Mouse (Mus musculus) embryonic facial prominence, embryonic 11.5 days (tissue): ENCODE data around the gene Commd9. TPM values are rescaled to one million over a fixed set of nuclear protein-coding genes. Genes with fewer than 3 reads are reported as not detected.

Experiments
- ATAC-seq: fragments of 200-750 bp; cut with Nextera tagmentation; replicated peaks from 2 replicates; pipeline ENCODE4 v1.8.0; 2017; ENCODE audit warnings: low read depth; ENCODE audit not compliant: insufficient number of reproducible peaks, low FRiP score, low TSS enrichment
- DNase-seq: peaks from one replicate; pipeline ENCODE4 v3.0.0-alpha.2; 2015; ENCODE audit warnings: low spot score
- H3K27ac ChIP-seq: fragments of 300-500 bp; sonication (generic); replicated peaks from 2 replicates; pipeline ENCODE4 v1.5.1; 2014; ENCODE audit warnings: mild to moderate bottlenecking, low read depth, low read length, control low read depth
- H3K27me3 ChIP-seq: fragments of 300-500 bp; sonication (generic); 2 replicates; pipeline ENCODE4 v1.6.1; 2014; ENCODE audit warnings: mild to moderate bottlenecking, low read length, moderate library complexity, mixed read lengths; ENCODE audit not compliant: control insufficient read depth, insufficient read depth
- H3K36me3 ChIP-seq: fragments of 300-500 bp; sonication (generic); replicated peaks from 2 replicates; pipeline ENCODE4 v1.6.1; 2014; ENCODE audit warnings: low read depth, mild to moderate bottlenecking, low read length, moderate library complexity, mixed read lengths; ENCODE audit not compliant: control insufficient read depth, insufficient read depth
- H3K4me1 ChIP-seq: fragments of 300-500 bp; sonication (generic); 2 replicates; pipeline ENCODE4 v1.6.1; 2014; ENCODE audit warnings: low read length, mixed read lengths; ENCODE audit not compliant: control insufficient read depth, insufficient read depth
- H3K4me2 ChIP-seq: fragments of 300-500 bp; sonication (generic); 2 replicates; pipeline ENCODE4 v1.6.1; 2014; ENCODE audit warnings: low read depth, mild to moderate bottlenecking, control low read depth, low read length, moderate library complexity
- H3K4me3 ChIP-seq: fragments of 300-500 bp; sonication (generic); 2 replicates; pipeline ENCODE4 v1.5.1; 2014; ENCODE audit warnings: low read depth, low read length, control low read depth
- H3K9ac ChIP-seq: fragments of 300-500 bp; sonication (generic); replicated peaks from 2 replicates; pipeline ENCODE4 v1.6.1; 2014; ENCODE audit warnings: mild to moderate bottlenecking, control low read depth, low read length
- H3K9me3 ChIP-seq: fragments of 300-500 bp; sonication (generic); replicated peaks from 2 replicates; pipeline ENCODE4 v1.6.1; 2016; ENCODE audit warnings: mild to moderate bottlenecking, low read length, inconsistent platforms, mixed read lengths; ENCODE audit not compliant: control insufficient read depth
- WGBS: fragments of 180-500 bp; shearing (Covaris S2); extraction: QIAGEN DNeasy Blood & Tissue Kit; methylation state at CpG from one replicate; pipeline ENCODE4 v1.1.7; 2014; 5-methylcytosine and 5-hydroxymethylcytosine counted together
- polyA plus RNA-seq: library from polyadenylated mRNA; unstranded; fragments of >200 nt; fragmentation: Nextera tagmentation; extraction: Ambion mirVana; gene quantifications from 2 replicates; pipeline ENCODE4 v1.2.1, GENCODE M21; 2014

Commd9 gene
- polyA plus RNA-seq, 1 experiment from 2014 or later = 63.1 TPM

GRCm38 (mm10) chr2:101902196-101902595, 16.1 kb downstream of the Commd9 start:
- no peaks in the 10 kb centered on the region for H3K4me1 ChIP-seq
- H3K9me3 ChIP-seq = no peaks in the 10 kb centered on the region
- no peak overlapping the region for H3K4me2 ChIP-seq
- H3K27ac ChIP-seq = no peak overlapping the region
- H3K27me3 ChIP-seq = no peaks in the 10 kb centered on the region
- DNase-seq = no peak
- H3K4me3 ChIP-seq = no peak overlapping the region
- no peaks in the 10 kb centered on the region for H3K36me3 ChIP-seq
- 76% methylated on average over 4 of the region's 4 CpGs for WGBS
- H3K9ac ChIP-seq = no peak overlapping the region
- no peak for ATAC-seq

GRCm38 (mm10) chr2:101905534-101906378, 19.7 kb downstream of the Commd9 start:
- H3K9ac ChIP-seq = peak overlapping the region; percentile 4; the same call in 1 of the 2 replicates
- no peaks in the 10 kb centered on the region for H3K9me3 ChIP-seq
- DNase-seq (peak; percentile 93), ATAC-seq (peak; percentile 50; the same call in 1 of the 2 replicates)
- H3K27me3 ChIP-seq = no peaks in the 10 kb centered on the region
- H3K4me3 ChIP-seq = no peak overlapping the region
- H3K4me1 ChIP-seq = no peaks in the 10 kb centered on the region
- no peak overlapping the region for H3K27ac ChIP-seq
- H3K36me3 ChIP-seq = no peaks in the 10 kb centered on the region
- no peak overlapping the region for H3K4me2 ChIP-seq
- 25% methylated on average over 21 of the region's 21 CpGs for WGBS

- Histone ChIP-seq H3K9ac (no peak overlapping the region; the same call in 1 of the 2 replicates), H3K4me2 (no peak overlapping the region), H3K27ac (no peak overlapping the region), H3K4me3 (no peak overlapping the region), H3K36me3 (no peaks in the 10 kb centered on the region), H3K9me3 (no peaks in the 10 kb centered on the region), H3K27me3 (no peaks in the 10 kb centered on the region), H3K4me1 (no peaks in the 10 kb centered on the region)
- DNase-seq = no peak
- 58% methylated on average over 5 of the region's 5 CpGs for WGBS
- peak; percentile 46; the same call in 1 of the 2 replicates for ATAC-seq
Observed at GRCm38 (mm10) chr2:101906379-101906690, 20.3 kb downstream of the Commd9 start.

- H3K4me3 ChIP-seq = no peak overlapping the region
- ATAC-seq (no peak), DNase-seq (no peak)
- WGBS = 73% methylated on average over 10 of the region's 10 CpGs
- H3K4me2 ChIP-seq = no peak overlapping the region
- no peaks in the 10 kb centered on the region for H3K27me3 ChIP-seq
- no peaks in the 10 kb centered on the region for H3K9me3 ChIP-seq
- H3K36me3 ChIP-seq = no peaks in the 10 kb centered on the region
- no peaks in the 10 kb centered on the region for H3K4me1 ChIP-seq
- no peak overlapping the region for H3K9ac ChIP-seq
- H3K27ac ChIP-seq = no peak overlapping the region
Observed at GRCm38 (mm10) chr2:101907386-101908022, 21.5 kb downstream of the Commd9 start.

- Histone ChIP-seq H3K9ac (no peak overlapping the region), H3K4me1 (no peaks in the 10 kb centered on the region), H3K27ac (no peak overlapping the region), H3K9me3 (no peaks in the 10 kb centered on the region), H3K27me3 (no peaks in the 10 kb centered on the region), H3K36me3 (no peaks in the 10 kb centered on the region), H3K4me3 (no peak overlapping the region), H3K4me2 (no peak overlapping the region)
- no peak for ATAC-seq
- WGBS = 84% methylated on average over 13 of the region's 13 CpGs
- DNase-seq = no peak
Observed at GRCm38 (mm10) chr2:101908773-101909172, 22.7 kb downstream of the Commd9 start.

GRCm38 (mm10) chr2:101909326-101910080, 23.5 kb downstream of the Commd9 start:
- no peak overlapping the region for H3K4me3 ChIP-seq
- ATAC-seq (no peak), DNase-seq (no peak)
- no peaks in the 10 kb centered on the region for H3K27me3 ChIP-seq
- 90% methylated on average over 15 of the region's 15 CpGs for WGBS
- no peak overlapping the region for H3K27ac ChIP-seq
- H3K4me2 ChIP-seq = no peak overlapping the region
- no peaks in the 10 kb centered on the region for H3K9me3 ChIP-seq
- no peaks in the 10 kb centered on the region for H3K36me3 ChIP-seq
- no peak overlapping the region for H3K9ac ChIP-seq
- no peaks in the 10 kb centered on the region for H3K4me1 ChIP-seq

- H3K4me1 ChIP-seq = no peaks in the 10 kb centered on the region
- H3K27ac ChIP-seq = no peak overlapping the region
- ATAC-seq (no peak), DNase-seq (no peak)
- no peak overlapping the region for H3K9ac ChIP-seq
- no peaks in the 10 kb centered on the region for H3K27me3 ChIP-seq
- WGBS = 80% methylated on average over 7 of the region's 7 CpGs
- H3K4me3 ChIP-seq = no peak overlapping the region
- H3K9me3 ChIP-seq = no peaks in the 10 kb centered on the region
- H3K4me2 ChIP-seq = no peak overlapping the region
- no peaks in the 10 kb centered on the region for H3K36me3 ChIP-seq
Observed at GRCm38 (mm10) chr2:101918518-101918917, 32.5 kb downstream of the Commd9 start.
